Mouse (Mus musculus) forebrain, postnatal 0 days (tissue): ENCODE measurements around the gene Rbm7. TPM values are rescaled to one million over a fixed set of nuclear protein-coding genes. Genes with fewer than 3 reads are reported as not detected.
"Not testable (repeated sequence)": the region's sequence is repeated elsewhere in the genome, so short reads cannot be mapped to it uniquely, and the experiment has no call there.

Experiments
- ATAC-seq: fragments of 200-750 bp; cut with Nextera tagmentation; 2 replicates; pipeline ENCODE4 v1.8.0; 2017; ENCODE audit warnings: mild to moderate bottlenecking, moderate library complexity
- DNase-seq: peaks from one replicate; pipeline ENCODE4 v3.0.0-alpha.2; 2015
- H3K27ac ChIP-seq: fragments of 300-500 bp; sonication (generic); 2 replicates; pipeline ENCODE4 v1.5.1; 2014; ENCODE audit warnings: low read depth, mild to moderate bottlenecking, antibody characterized with exemption, low read length, moderate library complexity, mixed read lengths
- H3K27me3 ChIP-seq: fragments of 300-500 bp; sonication (generic); 2 replicates; pipeline ENCODE4 v1.6.1; 2014; ENCODE audit warnings: mild to moderate bottlenecking, low read length, mixed read lengths; ENCODE audit not compliant: insufficient read depth
- H3K36me3 ChIP-seq: fragments of 300-500 bp; sonication (generic); 2 replicates; pipeline ENCODE4 v1.6.1; 2014; ENCODE audit warnings: mild to moderate bottlenecking, moderate library complexity; ENCODE audit not compliant: insufficient read depth
- H3K4me1 ChIP-seq: fragments of 300-500 bp; sonication (generic); 2 replicates; pipeline ENCODE4 v1.6.1; 2014; ENCODE audit warnings: antibody characterized with exemption; ENCODE audit not compliant: insufficient read depth
- H3K4me2 ChIP-seq: fragments of 300-500 bp; sonication (generic); 2 replicates; pipeline ENCODE4 v1.6.1; 2014; ENCODE audit warnings: low read depth, mild to moderate bottlenecking, moderate library complexity
- H3K4me3 ChIP-seq: fragments of 300-500 bp; sonication (generic); 2 replicates; pipeline ENCODE4 v1.5.1; 2014; ENCODE audit warnings: low read depth, low read length, mixed read lengths
- H3K9ac ChIP-seq: fragments of 300-500 bp; sonication (generic); 2 replicates; pipeline ENCODE4 v1.6.1; 2014; ENCODE audit warnings: mild to moderate bottlenecking
- H3K9me3 ChIP-seq: fragments of 300-500 bp; sonication (generic); 2 replicates; pipeline ENCODE4 v1.6.1; 2016; ENCODE audit warnings: low read length
- CTCF ChIP-seq: sonication (generic); IDR thresholded peaks from 2 replicates; pipeline ENCODE4 v1.5.1; 2016; ENCODE audit warnings: antibody characterized with exemption, control low read depth, low read depth
- WGBS: fragments of 180-500 bp; shearing (Covaris S2); extraction: QIAGEN DNeasy Blood & Tissue Kit; methylation state at CpG from one replicate; pipeline ENCODE4 v1.1.7; 2014; 5-methylcytosine and 5-hydroxymethylcytosine counted together
- polyA plus RNA-seq: library from polyadenylated mRNA; unstranded; fragments of >200 nt; fragmentation: Nextera tagmentation; extraction: Ambion mirVana; gene quantifications from 2 replicates; pipeline ENCODE4 v1.2.1, GENCODE M21; 2015
- total RNA-seq: library from RNA; depleted of rRNA; stranded (reverse); fragments of >200 nt; gene quantifications from 2 replicates; pipeline ENCODE4 v1.2.3, GENCODE M21; 2014; rRNA removed

The Rbm7 gene
- total RNA-seq (70.9 and 74.4 TPM in 2 replicates), polyA plus RNA-seq (86.8 and 92.7 TPM in 2 replicates)

GRCm38 (mm10) chr9:48494817-48495547 lies at the start of gene Rbm7, which contains the start of gene Gm5617:
TSS of gene Rbm7 (minus strand) at chr9:48495299.
TSS of gene Gm5617 (plus strand) at chr9:48495442.
- Histone ChIP-seq H3K9ac (peak within 1 kb of the TSS; percentile 78), H3K9me3 (no peaks in the 10 kb centered on the region), H3K27me3 (no peaks in the 10 kb centered on the region), H3K36me3 (peaks cover 28% of the 10 kb centered on the region), H3K4me3 (peak within 1 kb of the TSS; percentile 77), H3K4me1 (peaks cover 12% of the 10 kb centered on the region), H3K27ac (peak within 1 kb of the TSS; percentile 98), H3K4me2 (peak within 1 kb of the TSS; percentile 84)
- ATAC-seq (peak; percentile 100), DNase-seq (peak; percentile 98)
- WGBS: 1% methylated on average over 72 of the region's 72 CpGs
- no peak for TF ChIP-seq CTCF

- H3K27ac ChIP-seq: 0 out of 2 replicates have a peak overlapping the region, but pooled peaks have one; percentile 23
- no peaks in the 10 kb centered on the region for H3K36me3 ChIP-seq
- H3K9me3 ChIP-seq: 0 out of 2 replicates have a peak, but pooled peaks cover 11% of the 10 kb centered on the region
- DNase-seq (peak; percentile 55), ATAC-seq (peak; percentile 48; the same call in 1 of the 2 replicates)
- H3K4me2 ChIP-seq: peak overlapping the region; percentile 52
- no peaks in the 10 kb centered on the region for H3K27me3 ChIP-seq
- H3K4me3 ChIP-seq: peak overlapping the region; percentile 11
- WGBS: 8% methylated on average over 12 of the region's 12 CpGs
- H3K9ac ChIP-seq: peak overlapping the region; percentile 22; the same call in 1 of the 2 replicates
- 0 out of 2 replicates have a peak, but pooled peaks cover 2% of the 10 kb centered on the region for H3K4me1 ChIP-seq
- TF ChIP-seq CTCF: no peak
These were observed 43.6 kb upstream of the Rbm7 start for GRCm38 (mm10) chr9:48538688-48539087.

DNA sequence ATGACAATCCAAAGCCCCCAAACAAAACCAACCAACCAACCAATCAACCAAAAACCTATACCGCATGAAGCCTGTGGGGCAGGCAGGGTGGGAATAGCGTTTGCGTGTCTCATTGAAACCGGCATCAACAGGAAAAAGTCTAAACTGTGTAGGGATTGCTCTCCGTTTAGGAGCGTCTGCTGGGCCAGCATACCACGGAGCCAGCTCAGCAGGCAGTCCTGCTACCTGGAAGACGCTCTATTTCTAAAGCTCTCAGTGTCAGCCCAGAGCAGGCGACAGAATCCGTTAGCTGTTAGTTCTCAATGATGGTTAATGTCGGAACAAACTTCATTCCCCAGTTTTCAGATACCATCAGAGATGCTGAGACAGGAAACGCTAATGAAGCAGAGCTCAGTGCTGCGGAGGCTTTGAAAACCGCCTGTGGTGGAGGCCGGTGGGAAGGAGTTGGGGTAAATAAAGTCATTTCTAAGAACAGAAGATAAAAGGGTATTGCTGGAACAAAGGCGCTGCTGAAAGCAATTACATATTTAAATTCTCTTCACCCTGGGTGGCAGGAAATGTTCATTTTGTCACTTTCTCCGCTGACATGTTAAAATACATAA lies 43.0 kb upstream of the Rbm7 start:
- peak overlapping the region; percentile 23; the same call in 1 of the 2 replicates for H3K27ac ChIP-seq
- H3K27me3 ChIP-seq: no peaks in the 10 kb centered on the region
- WGBS: under 1% methylated on average over 17 of the region's 17 CpGs
- peak; percentile 78 for ATAC-seq
- H3K9me3 ChIP-seq: 0 out of 2 replicates have a peak, but pooled peaks cover 11% of the 10 kb centered on the region
- DNase-seq: peak; percentile 47
- H3K36me3 ChIP-seq: no peaks in the 10 kb centered on the region
- H3K4me1 ChIP-seq: 0 out of 2 replicates have a peak, but pooled peaks cover 2% of the 10 kb centered on the region
- TF ChIP-seq CTCF: no peak
- peak overlapping the region; percentile 52 for H3K4me2 ChIP-seq
- H3K4me3 ChIP-seq: peak overlapping the region; percentile 11
- H3K9ac ChIP-seq: peak overlapping the region; percentile 22; the same call in 1 of the 2 replicates

DNA sequence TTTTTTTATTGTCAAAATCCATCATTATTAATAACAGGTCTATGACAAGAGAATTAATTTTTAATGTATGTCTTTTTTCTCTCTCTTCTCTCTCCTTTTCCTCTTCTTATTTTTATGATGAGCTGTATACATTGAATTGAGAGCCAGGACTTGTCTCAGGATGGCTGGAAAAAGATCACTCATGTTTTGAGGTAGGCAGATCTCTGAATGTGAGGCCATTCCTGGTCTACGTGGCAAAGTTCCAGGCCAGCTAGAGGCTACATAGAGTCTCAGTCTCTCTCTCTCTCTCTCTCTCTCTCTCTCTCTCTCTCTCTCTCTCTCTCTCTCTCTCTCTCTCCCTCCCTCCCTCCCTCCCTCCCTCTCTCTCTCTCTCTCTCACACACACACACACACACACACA lies 42.5 kb upstream of the Rbm7 start:
- H3K9me3 ChIP-seq, H3K9ac ChIP-seq, DNase-seq, H3K4me2 ChIP-seq, ATAC-seq, H3K4me1 ChIP-seq, H3K27me3 ChIP-seq, H3K4me3 ChIP-seq, H3K27ac ChIP-seq, H3K36me3 ChIP-seq: not testable (repeated sequence)
- WGBS: 6% methylated on average over 1 of the region's 1 CpGs

DNA sequence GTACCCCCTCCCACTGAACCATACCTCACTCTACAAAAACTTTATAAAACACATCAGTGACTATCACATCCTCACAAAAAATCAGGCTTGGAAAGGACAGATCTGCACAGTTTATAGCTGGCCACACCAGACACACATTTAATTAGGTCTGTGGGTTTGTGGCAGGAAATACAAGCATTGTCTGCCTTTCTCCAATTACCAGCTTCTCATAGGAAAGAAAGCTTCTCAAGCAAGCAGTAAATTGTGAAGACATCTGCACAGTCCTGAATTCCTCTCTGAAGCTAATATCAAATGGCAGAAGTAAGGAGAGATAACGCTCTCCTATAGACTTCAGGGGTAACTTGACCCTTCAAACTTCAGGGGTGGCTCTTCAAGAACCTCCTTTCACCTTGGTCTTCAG lies 41.3 kb upstream of the Rbm7 start:
- Histone ChIP-seq H3K36me3 (no peaks in the 10 kb centered on the region), H3K4me1 (0 out of 2 replicates have a peak, but pooled peaks cover 2% of the 10 kb centered on the region), H3K9ac (no peak overlapping the region), H3K9me3 (no peaks in the 10 kb centered on the region), H3K4me3 (no peak overlapping the region), H3K27ac (no peak overlapping the region), H3K27me3 (no peaks in the 10 kb centered on the region), H3K4me2 (no peak overlapping the region)
- 68% methylated on average over 1 of the region's 1 CpGs for WGBS
- ATAC-seq: no peak
- no peak for TF ChIP-seq CTCF
- no peak for DNase-seq

- TF ChIP-seq CTCF: no peak
- Histone ChIP-seq H3K9ac (no peak overlapping the region), H3K27me3 (no peaks in the 10 kb centered on the region), H3K4me2 (no peak overlapping the region), H3K36me3 (no peaks in the 10 kb centered on the region), H3K27ac (no peak overlapping the region), H3K4me3 (no peak overlapping the region), H3K9me3 (no peaks in the 10 kb centered on the region), H3K4me1 (no peaks in the 10 kb centered on the region)
- 94% methylated on average over 2 of the region's 2 CpGs for WGBS
- no peak for ATAC-seq
- no peak for DNase-seq
These were observed 37.6 kb upstream of the Rbm7 start for GRCm38 (mm10) chr9:48532730-48533129.

GRCm38 (mm10) chr9:48532203-48532602 lies 37.1 kb upstream of the Rbm7 start:
- WGBS: 67% methylated on average over 3 of the region's 3 CpGs
- no peaks in the 10 kb centered on the region for H3K9me3 ChIP-seq
- TF ChIP-seq CTCF: no peak
- H3K4me1 ChIP-seq: no peaks in the 10 kb centered on the region
- H3K4me3 ChIP-seq: no peak overlapping the region
- H3K9ac ChIP-seq: no peak overlapping the region
- DNase-seq (no peak), ATAC-seq (no peak)
- H3K27me3 ChIP-seq: no peaks in the 10 kb centered on the region
- no peaks in the 10 kb centered on the region for H3K36me3 ChIP-seq
- no peak overlapping the region for H3K4me2 ChIP-seq
- H3K27ac ChIP-seq: no peak overlapping the region
